Mouse (Mus musculus) CH12.LX (cell line): ENCODE measurements at regions not wholly inside any gene's neighbourhood (a gene's known extent, or its start where the extent isn't known, plus 50 kb on each side); places are given as distances from the start of the nearest gene placed in this dataset.

Experiments used
- CTCF ChIP-seq, 2 experiments: IDR thresholded peaks in 1 of 2; conservative IDR thresholded peaks in 1 of 2; 2 replicates each; pipeline ENCODE4 v1.5.1; 2011 to 2012; ENCODE audit warnings: low read depth in 2 of 2, low read length in 2 of 2, improper control_type of control experiment in 1 of 2, inconsistent platforms in 1 of 2, mild to moderate bottlenecking in 1 of 2, moderate library complexity in 1 of 2
- ELF1 ChIP-seq: IDR thresholded peaks from 2 replicates; pipeline ENCODE4 v1.6.1; 2014; ENCODE audit warnings: low read depth, mild to moderate bottlenecking, inconsistent platforms, low read length, improper control_type of control experiment
- HCFC1 ChIP-seq: IDR thresholded peaks from 2 replicates; pipeline ENCODE4 v1.6.1; 2012; ENCODE audit warnings: low read depth, mild to moderate bottlenecking, inconsistent platforms, low read length, improper control_type of control experiment
- JUN ChIP-seq: IDR thresholded peaks from 2 replicates; pipeline ENCODE4 v1.6.1; 2011; ENCODE audit warnings: low read depth, mild to moderate bottlenecking, low read length, improper control_type of control experiment, moderate library complexity; ENCODE audit not compliant: insufficient read depth
- KAT2A ChIP-seq: IDR thresholded peaks from 2 replicates; pipeline ENCODE4 v1.6.1; 2012; ENCODE audit warnings: low read length, improper control_type of control experiment, inconsistent platforms; ENCODE audit not compliant: insufficient replicate concordance
- MEF2A ChIP-seq: IDR thresholded peaks from 2 replicates; pipeline ENCODE4 v1.6.1; 2014; ENCODE audit warnings: low read depth, mild to moderate bottlenecking, inconsistent platforms, low read length, improper control_type of control experiment, borderline replicate concordance
- POLR2A ChIP-seq: IDR thresholded peaks from 2 replicates; pipeline ENCODE4 v1.6.1; 2011; ENCODE audit warnings: low read depth, mild to moderate bottlenecking, improper control_type of control experiment, low read length
- SIN3A ChIP-seq: IDR thresholded peaks from 2 replicates; pipeline ENCODE4 v1.6.1; 2012; ENCODE audit warnings: low read length, improper control_type of control experiment, inconsistent platforms
- TBP ChIP-seq: conservative IDR thresholded peaks from 2 replicates; pipeline ENCODE4 v1.6.1; 2011; ENCODE audit warnings: low read depth, low read length, improper control_type of control experiment
- ZKSCAN1 ChIP-seq: IDR thresholded peaks from 2 replicates; pipeline ENCODE4 v1.6.1; 2012; ENCODE audit warnings: low read depth, inconsistent platforms, low read length, improper control_type of control experiment, borderline replicate concordance

DNA sequence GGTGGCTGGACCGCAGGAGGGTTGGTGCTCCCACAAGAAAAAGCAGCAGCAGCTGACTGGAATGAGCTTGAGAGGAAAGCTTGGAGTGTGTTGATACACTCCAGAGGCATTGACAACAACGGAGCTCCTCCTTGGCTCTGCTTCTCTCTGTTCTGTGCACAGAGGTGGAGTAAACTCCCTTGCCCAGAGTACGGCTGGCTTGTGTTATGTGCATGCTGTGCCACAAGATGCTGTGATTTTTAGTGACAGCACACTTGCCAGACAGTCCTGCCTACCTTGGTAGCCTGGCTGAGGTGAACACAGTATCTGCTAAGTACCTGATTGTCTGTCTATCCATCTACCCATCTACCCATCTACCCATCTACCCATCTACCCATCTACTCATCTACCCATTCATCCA lies 190.9 kb downstream of the Glrx3 start:
- TF ChIP-seq TBP (no peak), SIN3A (no peak), POLR2A (no peak), KAT2A (no peak), ZKSCAN1 (no peak), CTCF (conservative IDR thresholded peaks at IDR 0.05 in 1 of 2, IDR thresholded peaks at IDR 0.05 in 1 of 2; ENCODE audit: low read depth in 2 of 2, low read length in 2 of 2) (no peak), JUN (no peak), HCFC1 (no peak), MEF2A (no peak), ELF1 (no peak)
